Mouse (Mus musculus) embryo, embryonic 10 days (tissue): ENCODE measurements around the gene Vmp1.

ENCODE experiments used
- DNase-seq: peaks from one replicate; pipeline ENCODE4 v3.0.0-alpha.2; 2015; ENCODE audit warnings: low spot score

Vmp1 gene

GRCm38 (mm10) chr11:86671041-86671675 is 12.5 kb downstream of the Vmp1 start:
- no peak for DNase-seq

GRCm38 (mm10) chr11:86668169-86668568 is 15.5 kb downstream of the Vmp1 start:
- no peak for DNase-seq

GRCm38 (mm10) chr11:86667553-86667952 is 16.1 kb downstream of the Vmp1 start:
- no peak for DNase-seq

- DNase-seq, result no peak
Observed at GRCm38 (mm10) chr11:86664406-86664805, 19.2 kb downstream of the Vmp1 start.

GRCm38 (mm10) chr11:86663977-86664376 is 19.7 kb downstream of the Vmp1 start:
- no peak for DNase-seq

- DNase-seq, result no peak
Observed at GRCm38 (mm10) chr11:86662986-86663895, 20.4 kb downstream of the Vmp1 start.

GRCm38 (mm10) chr11:86657863-86658262 is 25.8 kb downstream of the Vmp1 start:
- DNase-seq, result no peak

- DNase-seq, result no peak
Observed at GRCm38 (mm10) chr11:86656849-86657567, 26.6 kb downstream of the Vmp1 start.

GRCm38 (mm10) chr11:86655671-86656070 is 28.0 kb downstream of the Vmp1 start:
- DNase-seq, result peak; percentile 67

- DNase-seq, result no peak
Observed at GRCm38 (mm10) chr11:86654096-86654495, 29.5 kb downstream of the Vmp1 start.

GRCm38 (mm10) chr11:86653446-86653845 is 30.2 kb downstream of the Vmp1 start:
- DNase-seq, result peak; percentile 56

GRCm38 (mm10) chr11:86652578-86652979 is 31.1 kb downstream of the Vmp1 start:
- no peak for DNase-seq

GRCm38 (mm10) chr11:86650676-86651075 is 33.0 kb downstream of the Vmp1 start:
- DNase-seq, result no peak

GRCm38 (mm10) chr11:86649542-86649941 is 34.1 kb downstream of the Vmp1 start:
- no peak for DNase-seq

GRCm38 (mm10) chr11:86647706-86648447 is 35.8 kb downstream of the Vmp1 start:
- DNase-seq, result no peak

- no peak for DNase-seq
Observed at GRCm38 (mm10) chr11:86646885-86647459, 36.7 kb downstream of the Vmp1 start.

- DNase-seq, result peak; percentile 56
Observed at GRCm38 (mm10) chr11:86646136-86646834, 37.4 kb downstream of the Vmp1 start.

- no peak for DNase-seq
Observed at GRCm38 (mm10) chr11:86644553-86644952, 39.1 kb downstream of the Vmp1 start.

- no peak for DNase-seq
Observed at GRCm38 (mm10) chr11:86641714-86642113, 41.9 kb downstream of the Vmp1 start.

GRCm38 (mm10) chr11:86637697-86638096 is 45.9 kb downstream of the Vmp1 start:
- no peak for DNase-seq

- DNase-seq, result no peak
Observed at GRCm38 (mm10) chr11:86634396-86634795, 49.2 kb downstream of the Vmp1 start.
